Mouse (Mus musculus) stomach, embryonic 15.5 days (tissue): ENCODE data around the gene Pip4k2a. TPM values are rescaled to one million over a fixed set of nuclear protein-coding genes. Genes with fewer than 3 reads are reported as not detected.

Experiments used
- polyA plus RNA-seq: library from polyadenylated mRNA; unstranded; fragments of >200 nt; fragmentation: Nextera tagmentation; extraction: Ambion mirVana; gene quantifications from 2 replicates; pipeline ENCODE4 v1.2.1, GENCODE M21; 2015

Gene Pip4k2a
- polyA plus RNA-seq, 1 experiment from 2014 or later = 11.8 TPM

Other genes with a start within 250 kb of the Pip4k2a start
- 0.23 and 0.61 TPM in 2 replicates for gene 4930426L09Rik, start 217 bp upstream of the Pip4k2a start, polyA plus RNA-seq
- gene Armc3, start 201.2 kb upstream of the Pip4k2a start, polyA plus RNA-seq = 0.09 and 0.14 TPM in 2 replicates